9 mouse cellular contexts compared by ENCODE assay signal in genomic region chr3:53650003-53650748, GRCm38 (mm10). TPM values are rescaled to one million over a fixed set of nuclear protein-coding genes. Genes with fewer than 3 reads are reported as not detected.
DNase-seq lines count a peak whose midpoint lies in the region; ATAC-seq and TF ChIP-seq lines count a peak whose summit lies in the region.
"Had no signal": no experiment of that assay in that cellular context is flagged by ENCODE, and none has a peak within 500 bp of the region (broad histone marks: within the 10 kb centered on the region; RNA-seq: fewer than 3 reads in every experiment).

No protein-coding gene starts in this region.

- peaks cover 4% of the 10 kb centered on the region; the same call in 1 of the 2 replicates for H3K36me3 ChIP-seq in heart, postnatal 0 days (replicated peaks; ENCODE audit: control insufficient read depth, insufficient read depth, low read length)
- no peaks in the 10 kb centered on the region for H3K36me3 ChIP-seq in midbrain, postnatal 0 days (ENCODE audit: insufficient read depth, low read length)
- H3K36me3 ChIP-seq: liver, embryonic 13.5 days had no signal

- H3K9ac ChIP-seq in heart, postnatal 0 days (replicated peaks; ENCODE audit: low read depth, low read length): no peak overlapping the region
- H3K9ac ChIP-seq in midbrain, postnatal 0 days (replicated peaks; ENCODE audit: low read length, poor library complexity, severe bottlenecking): 0 out of 2 replicates have a peak overlapping the region, but pooled peaks have one; percentile 44
- H3K9ac ChIP-seq: liver, embryonic 13.5 days had no signal

- WGBS in heart, postnatal 0 days: 9% methylated on average over 8 of the region's 8 CpGs
- WGBS in midbrain, postnatal 0 days: 8% methylated on average over 8 of the region's 8 CpGs

- no peak overlapping the region for H3K4me3 ChIP-seq in heart, postnatal 0 days (ENCODE audit: low read depth, low read length)
- H3K4me3 ChIP-seq in midbrain, postnatal 0 days (ENCODE audit: low read depth, low read length): no peak overlapping the region
- H3K4me3 ChIP-seq: liver, embryonic 13.5 days had no signal

- ATAC-seq in heart, postnatal 0 days (ENCODE audit: insufficient read depth, low read depth): no peak
- no peak for ATAC-seq in midbrain, postnatal 0 days (ENCODE audit: low FRiP score)

- peak; percentile 31 for DNase-seq in kidney, postnatal 14 days
- DNase-seq in kidney, adult 9 months: no peak
- DNase-seq in embryo, embryonic 11 days: peak; percentile 65
- DNase-seq in heart, postnatal 0 days (ENCODE audit: low spot score): peak; percentile 51
- peak; percentile 48 for DNase-seq in midbrain, postnatal 0 days (ENCODE audit: low spot score)
- DNase-seq in adrenal gland, postnatal 14 days: no peak
- no peak for DNase-seq in cerebellum, adult 9-11 months
- DNase-seq in spleen, postnatal 36 days (ENCODE audit: low spot score in 2 of 2): no peak
- DNase-seq: liver, embryonic 13.5 days had no signal

- no peak for TF ChIP-seq EP300 in heart, postnatal 0 days (IDR thresholded peaks at IDR 0.05; ENCODE audit: low read depth)

- TF ChIP-seq CTCF in heart, postnatal 0 days (IDR thresholded peaks at IDR 0.05; ENCODE audit: low read depth): no peak
- TF ChIP-seq CTCF in midbrain, postnatal 0 days (IDR thresholded peaks at IDR 0.05): no peak

- H3K4me2 ChIP-seq in heart, postnatal 0 days (ENCODE audit: low read depth, low read length): peak overlapping the region; percentile 22; the same call in 1 of the 2 replicates
- H3K4me2 ChIP-seq in midbrain, postnatal 0 days (ENCODE audit: low read depth, low read length, poor library complexity, severe bottlenecking): no peak overlapping the region
- H3K4me2 ChIP-seq: liver, embryonic 13.5 days had no signal

- 0 out of 2 replicates have a peak, but pooled peaks cover 13% of the 10 kb centered on the region for H3K9me3 ChIP-seq in heart, postnatal 0 days (replicated peaks; ENCODE audit: control insufficient read depth, low read length)
- 0 out of 2 replicates have a peak, but pooled peaks cover 6% of the 10 kb centered on the region for H3K9me3 ChIP-seq in midbrain, postnatal 0 days (ENCODE audit: low read length)
- H3K9me3 ChIP-seq: liver, embryonic 13.5 days had no signal

- H3K27me3 ChIP-seq in heart, postnatal 0 days (ENCODE audit: control insufficient read depth, insufficient read depth, low read length): 0 out of 2 replicates have a peak, but pooled peaks cover 5% of the 10 kb centered on the region
- 0 out of 2 replicates have a peak, but pooled peaks cover 3% of the 10 kb centered on the region for H3K27me3 ChIP-seq in midbrain, postnatal 0 days (ENCODE audit: insufficient read depth, low read length)

- H3K4me1 ChIP-seq in heart, postnatal 0 days (ENCODE audit: control insufficient read depth, insufficient read depth): peaks cover 13% of the 10 kb centered on the region
- peaks cover 3% of the 10 kb centered on the region; the same call in 1 of the 2 replicates for H3K4me1 ChIP-seq in midbrain, postnatal 0 days (ENCODE audit: insufficient read depth, low read length)
- H3K4me1 ChIP-seq: liver, embryonic 13.5 days had no signal

- peak overlapping the region; percentile 66 for H3K27ac ChIP-seq in heart, postnatal 0 days (ENCODE audit: low read depth)
- H3K27ac ChIP-seq in midbrain, postnatal 0 days (ENCODE audit: low read depth, low read length): no peak overlapping the region
- H3K27ac ChIP-seq: liver, embryonic 13.5 days had no signal

RNA-seq across cellular contexts. Expression of gene Frem2, which starts 7.0 kb away (rescaled TPM):
- total RNA-seq in heart, postnatal 0 days (2014; rRNA removed; ENCODE audit: low replicate concordance): 16.4 and 16.5 TPM in 2 replicates
- polyA plus RNA-seq in heart, postnatal 0 days (2015; fragmentation: Nextera tagmentation; extraction: Ambion mirVana): 1.4 and 1.7 TPM in 2 replicates
- 8.8 and 10.0 TPM in 2 replicates for total RNA-seq in midbrain, postnatal 0 days (2014; rRNA removed)
- 1.0 and 1.5 TPM in 2 replicates for polyA plus RNA-seq in midbrain, postnatal 0 days (2015; fragmentation: Nextera tagmentation; extraction: Ambion mirVana)
- total RNA-seq in adrenal gland, postnatal 14 days (2021): 0.68 and 1.9 TPM in 2 replicates

Comparison
In these comparisons a context has a peak if more than half of its experiments do, and no peak if none do; other contexts are left out.
1. DNase-seq: peak in kidney, postnatal 14 days (single experiment), embryo, embryonic 11 days (single experiment), heart, postnatal 0 days (single experiment) and midbrain, postnatal 0 days (single experiment); none in kidney, adult 9 months (single experiment), adrenal gland, postnatal 14 days (single experiment), cerebellum, adult 9-11 months (single experiment) and spleen, postnatal 36 days (0 of 2).